Mouse (Mus musculus) hindbrain, postnatal 0 days (tissue): ENCODE measurements around the gene Zfp385b. TPM values are rescaled to one million over a fixed set of nuclear protein-coding genes. Genes with fewer than 3 reads are reported as not detected.

ENCODE experiments used
- ATAC-seq: fragments of 200-750 bp; cut with Nextera tagmentation; 2 replicates; pipeline ENCODE4 v1.8.0; 2017; ENCODE audit warnings: mild to moderate bottlenecking, moderate TSS enrichment, moderate library complexity
- DNase-seq: peaks from one replicate; pipeline ENCODE4 v3.0.0-alpha.2; 2015; ENCODE audit warnings: low spot score
- H3K27ac ChIP-seq: fragments of 300-500 bp; sonication (generic); 2 replicates; pipeline ENCODE4 v1.5.1; 2014; ENCODE audit warnings: mild to moderate bottlenecking
- H3K27me3 ChIP-seq: fragments of 300-500 bp; sonication (generic); 2 replicates; pipeline ENCODE4 v1.6.1; 2014; ENCODE audit warnings: low read length, mixed read lengths; ENCODE audit not compliant: insufficient read depth
- H3K36me3 ChIP-seq: fragments of 300-500 bp; sonication (generic); 2 replicates; pipeline ENCODE4 v1.6.1; 2014; ENCODE audit warnings: low read length, mixed read lengths; ENCODE audit not compliant: insufficient read depth
- H3K4me1 ChIP-seq: fragments of 300-500 bp; sonication (generic); 2 replicates; pipeline ENCODE4 v1.6.1; 2014; ENCODE audit warnings: antibody characterized with exemption, low read length, mixed read lengths; ENCODE audit not compliant: insufficient read depth
- H3K4me2 ChIP-seq: fragments of 300-500 bp; sonication (generic); 2 replicates; pipeline ENCODE4 v1.6.1; 2014; ENCODE audit warnings: low read depth, mild to moderate bottlenecking, low read length, moderate library complexity, mixed read lengths
- H3K4me3 ChIP-seq: fragments of 300-500 bp; sonication (generic); 2 replicates; pipeline ENCODE4 v1.5.1; 2014; ENCODE audit warnings: low read length
- H3K9ac ChIP-seq: fragments of 300-500 bp; sonication (generic); replicated peaks from 2 replicates; pipeline ENCODE4 v1.6.1; 2014; ENCODE audit warnings: mild to moderate bottlenecking, low read length, moderate library complexity, mixed read lengths
- H3K9me3 ChIP-seq: fragments of 300-500 bp; sonication (generic); 2 replicates; pipeline ENCODE4 v1.6.1; 2016; ENCODE audit warnings: low read length, mixed read lengths
- CTCF ChIP-seq: IDR thresholded peaks from 2 replicates; pipeline ENCODE4 v1.5.1; 2016; ENCODE audit warnings: antibody characterized with exemption, control low read depth, low read depth
- WGBS: fragments of 180-500 bp; shearing (Covaris S2); extraction: QIAGEN DNeasy Blood & Tissue Kit; methylation state at CpG from one replicate; pipeline ENCODE4 v1.1.7; 2014; 5-methylcytosine and 5-hydroxymethylcytosine counted together
- polyA plus RNA-seq: library from polyadenylated mRNA; unstranded; fragments of >200 nt; fragmentation: Nextera tagmentation; extraction: Ambion mirVana; gene quantifications from 2 replicates; pipeline ENCODE4 v1.2.1, GENCODE M21; 2015
- total RNA-seq: library from RNA; depleted of rRNA; stranded (reverse); fragments of >200 nt; gene quantifications from 2 replicates; pipeline ENCODE4 v1.2.3, GENCODE M21; 2014

Gene Zfp385b
- total and polyA plus RNA-seq, 2 experiments from 2014 or later: 15.5 to 23.4 TPM

GRCm38 (mm10) chr2:77813029-77813428, 6.4 kb downstream of the Zfp385b start:
- no peak overlapping the region for H3K9ac ChIP-seq
- H3K27ac ChIP-seq: no peak overlapping the region
- ATAC-seq (no peak), DNase-seq (no peak)
- no peaks in the 10 kb centered on the region for H3K9me3 ChIP-seq
- no peaks in the 10 kb centered on the region for H3K36me3 ChIP-seq
- no peak overlapping the region for H3K4me2 ChIP-seq
- no peak for TF ChIP-seq CTCF
- H3K4me1 ChIP-seq: no peaks in the 10 kb centered on the region
- no peak overlapping the region for H3K4me3 ChIP-seq
- 75% methylated on average over 3 of the region's 3 CpGs for WGBS
- no peaks in the 10 kb centered on the region for H3K27me3 ChIP-seq

- Histone ChIP-seq H3K9ac (no peak overlapping the region), H3K4me3 (no peak overlapping the region), H3K4me2 (no peak overlapping the region), H3K9me3 (no peaks in the 10 kb centered on the region), H3K27ac (no peak overlapping the region), H3K27me3 (no peaks in the 10 kb centered on the region), H3K4me1 (no peaks in the 10 kb centered on the region), H3K36me3 (no peaks in the 10 kb centered on the region)
- TF ChIP-seq CTCF: no peak
- WGBS: 92% methylated on average over 5 of the region's 5 CpGs
- ATAC-seq (no peak), DNase-seq (no peak)
Measured at GRCm38 (mm10) chr2:77810748-77811147, 8.7 kb downstream of the Zfp385b start.

- TF ChIP-seq CTCF: no peak
- ATAC-seq: no peak
Measured at GRCm38 (mm10) chr2:77804781-77805180, 14.7 kb downstream of the Zfp385b start.

GRCm38 (mm10) chr2:77802291-77802690, 17.1 kb downstream of the Zfp385b start:
- Histone ChIP-seq H3K4me3 (no peak overlapping the region), H3K4me1 (no peaks in the 10 kb centered on the region; the same call in 1 of the 2 replicates), H3K9me3 (no peaks in the 10 kb centered on the region), H3K27ac (no peak overlapping the region), H3K9ac (no peak overlapping the region), H3K4me2 (no peak overlapping the region), H3K36me3 (no peaks in the 10 kb centered on the region), H3K27me3 (no peaks in the 10 kb centered on the region)
- WGBS: 83% methylated on average over 3 of the region's 3 CpGs
- no peak for TF ChIP-seq CTCF
- DNase-seq (no peak), ATAC-seq (no peak)

More at GRCm38 (mm10) chr2:77804781-77805180, 14.7 kb downstream of the Zfp385b start:
- H3K27ac ChIP-seq: no peak overlapping the region
- no peaks in the 10 kb centered on the region; the same call in 1 of the 2 replicates for H3K4me1 ChIP-seq
- no peak overlapping the region for H3K4me2 ChIP-seq
- 65% methylated on average over 7 of the region's 7 CpGs for WGBS
- H3K36me3 ChIP-seq: no peaks in the 10 kb centered on the region
- H3K4me3 ChIP-seq: no peak overlapping the region
- H3K27me3 ChIP-seq: no peaks in the 10 kb centered on the region
- DNase-seq: no peak
- no peak overlapping the region for H3K9ac ChIP-seq
- no peaks in the 10 kb centered on the region for H3K9me3 ChIP-seq

- no peaks in the 10 kb centered on the region; the same call in 1 of the 2 replicates for H3K4me1 ChIP-seq
- no peak overlapping the region for H3K27ac ChIP-seq
- no peak overlapping the region for H3K4me2 ChIP-seq
- ATAC-seq (no peak), DNase-seq (no peak)
- no peak overlapping the region for H3K4me3 ChIP-seq
- TF ChIP-seq CTCF: no peak
- no peaks in the 10 kb centered on the region for H3K9me3 ChIP-seq
- no peaks in the 10 kb centered on the region for H3K36me3 ChIP-seq
- H3K27me3 ChIP-seq: no peaks in the 10 kb centered on the region
- no peak overlapping the region for H3K9ac ChIP-seq
- WGBS: 92% methylated on average over 4 of the region's 4 CpGs
Measured at GRCm38 (mm10) chr2:77801430-77801829, 18.0 kb downstream of the Zfp385b start.

- no peak for TF ChIP-seq CTCF
- DNase-seq: no peak
- no peak for ATAC-seq
- no peaks in the 10 kb centered on the region for H3K9me3 ChIP-seq
- H3K27me3 ChIP-seq: no peaks in the 10 kb centered on the region
- H3K4me2 ChIP-seq: no peak overlapping the region
- no peaks in the 10 kb centered on the region; the same call in 1 of the 2 replicates for H3K4me1 ChIP-seq
- H3K36me3 ChIP-seq: no peaks in the 10 kb centered on the region
- H3K27ac ChIP-seq: no peak overlapping the region
- no peak overlapping the region for H3K4me3 ChIP-seq
- WGBS: 84% methylated on average over 5 of the region's 5 CpGs
- no peak overlapping the region for H3K9ac ChIP-seq
Measured at GRCm38 (mm10) chr2:77801009-77801408, 18.4 kb downstream of the Zfp385b start.

GRCm38 (mm10) chr2:77797233-77797632, 22.2 kb downstream of the Zfp385b start:
- Histone ChIP-seq H3K4me2 (no peak overlapping the region), H3K27me3 (no peaks in the 10 kb centered on the region), H3K9ac (no peak overlapping the region), H3K4me1 (no peaks in the 10 kb centered on the region), H3K36me3 (no peaks in the 10 kb centered on the region), H3K27ac (peak overlapping the region; percentile 55), H3K4me3 (no peak overlapping the region), H3K9me3 (no peaks in the 10 kb centered on the region)
- WGBS: 61% methylated on average over 5 of the region's 5 CpGs
- no peak for TF ChIP-seq CTCF
- ATAC-seq (peak; percentile 82), DNase-seq (peak; percentile 58)
